Mouse (Mus musculus) stomach, postnatal 0 days (tissue): ENCODE measurements around the gene Ormdl3. TPM values are rescaled to one million over a fixed set of nuclear protein-coding genes. Genes with fewer than 3 reads are reported as not detected.

Source experiments
- ATAC-seq: fragments of 200-750 bp; cut with Nextera tagmentation; 2 replicates; pipeline ENCODE4 v1.8.0; 2017; ENCODE audit not compliant: low FRiP score, low TSS enrichment
- DNase-seq: peaks from one replicate; pipeline ENCODE4 v3.0.0-alpha.2; 2016; ENCODE audit warnings: low spot score
- H3K27ac ChIP-seq: fragments of 300-500 bp; sonication (generic); replicated peaks from 2 replicates; pipeline ENCODE4 v1.5.1; 2014; ENCODE audit warnings: mild to moderate bottlenecking, control low read depth
- H3K27me3 ChIP-seq: fragments of 300-500 bp; sonication (generic); 2 replicates; pipeline ENCODE4 v1.6.1; 2014; ENCODE audit warnings: low read length; ENCODE audit not compliant: control insufficient read depth, insufficient read depth
- H3K36me3 ChIP-seq: fragments of 300-500 bp; sonication (generic); 2 replicates; pipeline ENCODE4 v1.6.1; 2014; ENCODE audit warnings: low read length, mixed read lengths; ENCODE audit not compliant: control insufficient read depth, insufficient read depth
- H3K4me1 ChIP-seq: fragments of 300-500 bp; sonication (generic); replicated peaks from 2 replicates; pipeline ENCODE4 v1.6.1; 2014; ENCODE audit warnings: antibody characterized with exemption; ENCODE audit not compliant: control insufficient read depth, insufficient read depth
- H3K4me2 ChIP-seq: fragments of 300-500 bp; sonication (generic); replicated peaks from 2 replicates; pipeline ENCODE4 v1.6.1; 2014; ENCODE audit warnings: low read depth, mild to moderate bottlenecking, control low read depth, moderate library complexity
- H3K4me3 ChIP-seq: fragments of 300-500 bp; sonication (generic); 2 replicates; pipeline ENCODE4 v1.5.1; 2014; ENCODE audit warnings: low read depth, low read length, control low read depth
- H3K9ac ChIP-seq: fragments of 300-500 bp; sonication (generic); 2 replicates; pipeline ENCODE4 v1.6.1; 2014; ENCODE audit warnings: mild to moderate bottlenecking, low read length, control low read depth, mixed read lengths
- H3K9me3 ChIP-seq: fragments of 300-500 bp; sonication (generic); 2 replicates; pipeline ENCODE4 v1.6.1; 2016; ENCODE audit warnings: low read length; ENCODE audit not compliant: control insufficient read depth
- CTCF ChIP-seq: IDR thresholded peaks from 2 replicates; pipeline ENCODE4 v1.5.1; 2016; ENCODE audit warnings: antibody characterized with exemption, low read depth, mild to moderate bottlenecking, moderate library complexity
- EP300 ChIP-seq: optimal IDR thresholded peaks from 2 replicates; pipeline ENCODE3; 2016; ENCODE audit warnings: antibody characterized with exemption
- WGBS: fragments of 180-500 bp; shearing (Covaris S2); extraction: QIAGEN DNeasy Blood & Tissue Kit; methylation state at CpG from one replicate; pipeline ENCODE4 v1.1.7; 2014; 5-methylcytosine and 5-hydroxymethylcytosine counted together
- polyA plus RNA-seq: library from polyadenylated mRNA; unstranded; fragments of >200 nt; fragmentation: Nextera tagmentation; extraction: Ambion mirVana; gene quantifications from 2 replicates; pipeline ENCODE4 v1.2.1, GENCODE M21; 2015

Gene Ormdl3
- polyA plus RNA-seq, 1 experiment from 2014 or later = 31.1 TPM

DNA sequence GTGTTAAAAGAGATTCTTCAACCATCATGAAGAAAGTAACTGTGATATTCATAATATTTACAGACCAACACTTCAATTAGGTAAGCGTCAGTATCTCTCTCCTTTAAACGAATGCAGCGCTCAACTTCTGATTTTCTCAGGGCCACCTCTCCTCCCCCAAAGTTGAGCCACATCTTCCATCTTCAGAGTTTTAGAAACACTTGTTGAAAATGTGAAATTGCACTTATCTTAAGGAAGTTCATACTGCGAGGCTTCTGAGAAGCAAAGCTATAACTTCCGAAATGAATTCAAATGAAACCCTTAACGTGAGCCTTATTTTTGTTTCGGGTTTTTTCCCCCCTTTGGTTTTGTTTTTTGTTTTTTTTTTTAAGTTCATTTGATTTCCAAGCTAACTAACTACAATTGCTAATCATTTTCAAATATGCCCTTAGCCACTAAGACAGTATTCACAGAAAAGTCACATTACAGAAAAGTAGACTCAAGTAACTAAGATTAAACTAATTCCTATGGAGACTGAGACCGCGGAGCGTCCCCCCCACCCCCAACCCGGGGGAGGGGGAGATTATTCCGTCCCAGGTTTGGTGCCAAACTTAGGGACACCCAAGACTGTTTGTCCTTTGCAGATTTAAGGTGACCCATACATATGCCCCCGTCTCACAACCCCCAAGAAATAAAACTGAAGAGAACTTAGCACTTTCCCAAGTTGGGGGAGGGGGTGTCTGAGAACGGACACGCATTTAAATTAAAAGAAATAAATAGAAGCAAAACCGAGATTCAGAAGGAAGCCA, 42.1 kb downstream of the Ormdl3 start:
- Histone ChIP-seq H3K9ac (no peak overlapping the region), H3K9me3 (no peaks in the 10 kb centered on the region), H3K4me1 (no peaks in the 10 kb centered on the region), H3K36me3 (no peaks in the 10 kb centered on the region), H3K27me3 (peaks cover 9% of the 10 kb centered on the region), H3K4me3 (peak overlapping the region; percentile 41), H3K4me2 (peak overlapping the region; percentile 69), H3K27ac (no peak overlapping the region)
- WGBS = 6% methylated on average over 16 of the region's 16 CpGs
- ATAC-seq (no peak), DNase-seq (no peak)
- TF ChIP-seq CTCF (no peak), EP300 (no peak)

DNA sequence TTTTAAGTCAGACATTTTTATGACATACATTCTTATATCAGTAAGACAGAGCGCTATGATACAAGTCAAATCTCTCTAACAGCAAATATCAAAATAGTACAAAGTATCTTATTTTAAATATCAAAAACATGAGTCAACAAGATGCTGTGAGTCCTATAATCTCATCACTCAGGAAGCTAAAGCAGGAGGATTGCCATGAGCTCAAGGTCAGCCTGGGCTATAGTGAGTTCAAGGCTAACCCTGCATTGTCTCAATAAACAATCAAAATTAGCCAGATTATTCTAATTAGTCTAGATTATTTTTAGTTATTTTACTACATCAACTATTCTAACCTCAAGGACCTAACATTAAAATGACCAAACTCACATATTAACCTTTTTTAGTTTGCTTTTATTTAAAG, 43.8 kb downstream of the Ormdl3 start:
- TF ChIP-seq EP300 = no peak
- no peak for TF ChIP-seq CTCF
- Histone ChIP-seq H3K36me3 (no peaks in the 10 kb centered on the region), H3K9me3 (no peaks in the 10 kb centered on the region), H3K27ac (no peak overlapping the region), H3K4me1 (no peaks in the 10 kb centered on the region), H3K4me2 (no peak overlapping the region), H3K27me3 (peaks cover 9% of the 10 kb centered on the region), H3K4me3 (no peak overlapping the region), H3K9ac (no peak overlapping the region)
- DNase-seq (no peak), ATAC-seq (no peak)
- WGBS = 81% methylated on average over 1 of the region's 1 CpGs

DNA sequence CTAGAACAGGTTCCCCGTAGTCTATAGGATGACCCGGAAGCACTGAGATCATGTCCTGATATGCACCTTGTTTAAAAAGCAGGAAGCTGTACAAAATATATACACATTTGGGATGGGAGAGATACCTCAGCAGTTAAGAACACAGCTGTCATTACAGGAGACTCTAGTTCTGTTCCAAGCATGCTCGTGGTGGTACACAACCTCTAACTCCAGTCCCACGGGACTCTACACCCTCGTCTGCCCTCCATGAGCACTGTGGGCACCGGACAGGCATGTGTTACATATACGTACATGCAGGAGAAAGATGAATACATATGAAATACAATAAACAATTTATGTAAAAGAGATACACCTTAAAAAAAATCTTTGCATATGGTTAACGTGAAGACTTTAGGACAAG, 44.6 kb downstream of the Ormdl3 start:
- Histone ChIP-seq H3K9ac (no peak overlapping the region), H3K4me2 (no peak overlapping the region), H3K27ac (no peak overlapping the region), H3K9me3 (no peaks in the 10 kb centered on the region), H3K36me3 (no peaks in the 10 kb centered on the region), H3K4me3 (no peak overlapping the region), H3K27me3 (peaks cover 9% of the 10 kb centered on the region), H3K4me1 (no peaks in the 10 kb centered on the region)
- ATAC-seq = no peak
- DNase-seq = no peak
- TF ChIP-seq CTCF (no peak), EP300 (no peak)
- 67% methylated on average over 8 of the region's 8 CpGs for WGBS

DNA sequence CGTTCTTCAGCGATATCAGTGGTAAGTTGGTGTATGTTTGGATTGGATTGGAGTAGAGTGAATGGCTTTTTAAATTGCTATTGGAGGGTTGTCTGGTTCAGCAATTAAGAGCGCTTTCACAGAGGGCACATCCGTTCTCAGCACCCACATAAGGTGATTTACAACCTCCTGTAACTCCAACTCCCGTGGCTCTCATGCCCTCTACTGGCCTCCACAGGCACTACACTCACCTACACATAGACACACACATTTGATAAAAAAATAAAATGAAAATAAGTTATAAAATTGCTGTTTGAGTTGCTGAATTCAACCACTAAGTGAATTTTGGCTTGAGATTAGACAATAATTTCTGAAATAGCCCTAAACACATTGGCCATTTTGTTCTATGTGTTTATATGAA, 46.8 kb downstream of the Ormdl3 start:
- Histone ChIP-seq H3K27ac (no peak overlapping the region), H3K36me3 (no peaks in the 10 kb centered on the region), H3K9me3 (no peaks in the 10 kb centered on the region), H3K27me3 (0 out of 2 replicates have a peak, but pooled peaks cover 4% of the 10 kb centered on the region), H3K4me1 (no peaks in the 10 kb centered on the region), H3K4me3 (no peak overlapping the region), H3K9ac (no peak overlapping the region), H3K4me2 (no peak overlapping the region)
- WGBS = 80% methylated on average over 5 of the region's 5 CpGs
- peak; percentile 48 for TF ChIP-seq CTCF
- no peak for TF ChIP-seq EP300
- no peak for ATAC-seq
- no peak for DNase-seq

DNA sequence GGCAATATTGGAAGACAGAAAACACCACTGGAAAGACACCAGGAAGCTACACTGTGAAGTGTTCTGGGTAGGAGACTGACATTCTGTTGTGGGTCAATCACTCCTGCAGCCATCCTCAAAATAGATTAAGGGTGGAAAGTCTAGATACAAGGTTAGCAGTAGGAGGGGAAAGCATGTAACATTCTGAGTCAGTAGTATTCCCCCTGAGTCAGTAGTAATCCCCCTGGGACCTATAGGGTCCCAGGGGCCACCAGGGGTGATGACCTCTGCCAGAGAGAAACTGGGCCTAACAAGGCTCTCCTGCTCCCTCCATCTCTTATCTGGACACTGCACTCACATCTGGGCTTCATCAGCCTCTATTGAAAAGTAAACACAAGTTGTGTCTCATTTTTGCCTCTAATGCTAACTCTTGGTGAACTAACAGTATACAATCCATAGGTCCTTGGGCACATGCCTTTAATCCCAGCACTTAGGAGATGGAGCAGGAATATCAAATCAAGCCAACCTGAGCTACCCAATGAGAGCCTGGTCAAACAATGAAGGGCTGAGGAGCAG, 49.6 kb downstream of the Ormdl3 start:
- Histone ChIP-seq H3K9me3 (no peaks in the 10 kb centered on the region), H3K27ac (no peak overlapping the region), H3K4me1 (no peaks in the 10 kb centered on the region), H3K4me2 (no peak overlapping the region), H3K9ac (no peak overlapping the region), H3K36me3 (no peaks in the 10 kb centered on the region), H3K4me3 (no peak overlapping the region), H3K27me3 (0 out of 2 replicates have a peak, but pooled peaks cover 3% of the 10 kb centered on the region)
- ATAC-seq = no peak
- DNase-seq = no peak
- TF ChIP-seq CTCF = no peak
- TF ChIP-seq EP300 = no peak

Other genes with a start within 250 kb of the Ormdl3 start
- 6.9 and 7.0 TPM in 2 replicates for gene Ppp1r1b, start 239.0 kb downstream of the Ormdl3 start, polyA plus RNA-seq
- gene Stard3, start 229.0 kb downstream of the Ormdl3 start, polyA plus RNA-seq = 24.9 TPM in 2 replicates
- gene Tcap, start 203.6 kb downstream of the Ormdl3 start, polyA plus RNA-seq = 0.13 and 0.38 TPM in 2 replicates
- gene Pnmt, start 200.9 kb downstream of the Ormdl3 start, polyA plus RNA-seq = not detected in 2 replicates
- gene Pgap3, start 186.9 kb downstream of the Ormdl3 start, polyA plus RNA-seq = 11.0 and 13.4 TPM in 2 replicates
- 26.9 and 30.7 TPM in 2 replicates for gene Erbb2, start 174.9 kb downstream of the Ormdl3 start, polyA plus RNA-seq
- gene Mien1, start 148.4 kb downstream of the Ormdl3 start, polyA plus RNA-seq = 133 and 142 TPM in 2 replicates
- 23.0 and 23.8 TPM in 2 replicates for gene Grb7, start 141.0 kb downstream of the Ormdl3 start, polyA plus RNA-seq
- 0.15 and 0.19 TPM in 2 replicates for gene Ikzf3, start 41.3 kb downstream of the Ormdl3 start, polyA plus RNA-seq
- gene Zpbp2, start 36.3 kb downstream of the Ormdl3 start, polyA plus RNA-seq = 0.10 and 0.16 TPM in 2 replicates
- not detected in 2 replicates for gene Lrrc3c, start 10.9 kb upstream of the Ormdl3 start, polyA plus RNA-seq
- gene Gm12355, start 38.3 kb upstream of the Ormdl3 start, polyA plus RNA-seq = 0.81 and 0.82 TPM in 2 replicates
- gene Gsdma3, start 39.0 kb upstream of the Ormdl3 start, polyA plus RNA-seq = not detected in 2 replicates
- gene Gsdma2, start 59.4 kb upstream of the Ormdl3 start, polyA plus RNA-seq = 81.0 and 91.9 TPM in 2 replicates
- gene Gsdma, start 77.0 kb upstream of the Ormdl3 start, polyA plus RNA-seq = 79.6 and 83.7 TPM in 2 replicates
- 120 and 122 TPM in 2 replicates for gene Psmd3, start 95.2 kb upstream of the Ormdl3 start, polyA plus RNA-seq
- gene Csf3, start 113.9 kb upstream of the Ormdl3 start, polyA plus RNA-seq = 0.08 and 0.11 TPM in 2 replicates
- gene Med24, start 142.1 kb upstream of the Ormdl3 start, polyA plus RNA-seq = 16.5 and 18.7 TPM in 2 replicates
- 24.0 and 24.5 TPM in 2 replicates for gene Thra, start 153.3 kb upstream of the Ormdl3 start, polyA plus RNA-seq
- 7.5 and 7.9 TPM in 2 replicates for gene Nr1d1, start 188.0 kb upstream of the Ormdl3 start, polyA plus RNA-seq
- gene Msl1, start 208.1 kb upstream of the Ormdl3 start, polyA plus RNA-seq = 11.3 and 13.8 TPM in 2 replicates
- 12.4 and 14.8 TPM in 2 replicates for gene Casc3, start 217.5 kb upstream of the Ormdl3 start, polyA plus RNA-seq
- gene Rapgefl1, start 249.4 kb upstream of the Ormdl3 start, polyA plus RNA-seq = 6.9 and 7.7 TPM in 2 replicates